Mouse (Mus musculus): ENCODE measurements around the gene Nup85. TPM values are rescaled to one million over a fixed set of nuclear protein-coding genes. Genes with fewer than 3 reads are reported as not detected.

Nup85 gene
- 67.9 TPM for total RNA-seq (2023)

GRCm38 (mm10) chr11:115564064-115564809, at the start of gene Nup85:
Gene Nup85 (plus strand): TSS chr11:115564434.

GRCm38 (mm10) chr11:115536038-115536681, 28.1 kb upstream of the Nup85 start, which contains the start of gene Sumo2:
Gene Sumo2 (minus strand): TSS chr11:115536276.

GRCm38 (mm10) chr11:115603476-115604303, 39.5 kb downstream of the Nup85 start, which contains the start of the genes Mrps7 and Gga3:
Gene Mrps7 (plus strand): TSS chr11:115603925.
Gene Gga3 (minus strand): TSS chr11:115604051.

GRCm38 (mm10) chr11:115612410-115613137, 48.3 kb downstream of the Nup85 start, which contains the start of gene Mif4gd:
Gene Mif4gd (minus strand): TSS chr11:115612969.

GRCm38 (mm10) chr11:115627705-115628464, 63.7 kb downstream of the Nup85 start, which contains the start of gene Slc25a19:
Gene Slc25a19 (minus strand): TSS chr11:115628295.

Other genes with a start within 250 kb of the Nup85 start
- gene Ush1g, start 242.4 kb upstream of the Nup85 start, total RNA-seq (2023), result not detected
- not detected for gene Otop3, start 229.7 kb upstream of the Nup85 start, total RNA-seq (2023)
- 54.9 TPM for gene Hid1, start 196.7 kb upstream of the Nup85 start, total RNA-seq (2023)
- 3.3 TPM for gene Cdr2l, start 182.5 kb upstream of the Nup85 start, total RNA-seq (2023)
- gene Mrpl58, start 160.7 kb upstream of the Nup85 start, total RNA-seq (2023), result 129 TPM
- 249 TPM for gene Atp5h, start 144.5 kb upstream of the Nup85 start, total RNA-seq (2023)
- gene Kctd2, start 144.3 kb upstream of the Nup85 start, total RNA-seq (2023), result 47.0 TPM
- gene Trim80, start 123.9 kb upstream of the Nup85 start, total RNA-seq (2023), result not detected
- gene Slc16a5, start 102.0 kb upstream of the Nup85 start, total RNA-seq (2023), result 23.5 TPM
- 44.8 TPM for gene Armc7, start 88.8 kb upstream of the Nup85 start, total RNA-seq (2023)
- gene Nt5c, start 72.6 kb upstream of the Nup85 start, total RNA-seq (2023), result 116 TPM
- 225 TPM for gene Jpt1, start 50.0 kb upstream of the Nup85 start, total RNA-seq (2023)
- 234 TPM for gene Sumo2, start 28.2 kb upstream of the Nup85 start, total RNA-seq (2023)
- gene Mrps7, start 39.5 kb downstream of the Nup85 start, total RNA-seq (2023), result 33.5 TPM
- gene Gga3, start 39.6 kb downstream of the Nup85 start, total RNA-seq (2023), result 135 TPM
- 65.7 TPM for gene Mif4gd, start 48.5 kb downstream of the Nup85 start, total RNA-seq (2023)
- 48.1 TPM for gene Slc25a19, start 63.9 kb downstream of the Nup85 start, total RNA-seq (2023)
- gene Grb2, start 144.2 kb downstream of the Nup85 start, total RNA-seq (2023), result 108 TPM
- 74.2 TPM for gene Tmem94, start 201.0 kb downstream of the Nup85 start, total RNA-seq (2023)
- gene Caskin2, start 249.2 kb downstream of the Nup85 start, total RNA-seq (2023), result 2.9 TPM

All from CD8-positive naive resting alpha-beta T cell, adult 57 days (primary cell).